Mouse (Mus musculus): ENCODE data around the gene Osbp2. TPM values are rescaled to one million over a fixed set of nuclear protein-coding genes. Genes with fewer than 3 reads are reported as not detected.

Osbp2 gene
- total RNA-seq, 2 experiments from 2014 or later: 72.7 to 75.4 TPM

GRCm38 (mm10) chr11:3764352-3764751, 99.4 kb downstream of the Osbp2 start:
- DNase-seq (ENCODE audit: low spot score in 2 of 2): no peak

GRCm38 (mm10) chr11:3761775-3762501, 101.8 kb downstream of the Osbp2 start:
- DNase-seq (ENCODE audit: low spot score in 2 of 2): no peak

GRCm38 (mm10) chr11:3761339-3761738, 102.4 kb downstream of the Osbp2 start:
- no peak for DNase-seq (ENCODE audit: low spot score in 2 of 2)

GRCm38 (mm10) chr11:3759433-3759832, 104.3 kb downstream of the Osbp2 start:
- DNase-seq (ENCODE audit: low spot score in 2 of 2): no peak

GRCm38 (mm10) chr11:3755341-3755740, 108.4 kb downstream of the Osbp2 start:
- DNase-seq (ENCODE audit: low spot score in 2 of 2): no peak

GRCm38 (mm10) chr11:3754685-3755084, 109.0 kb downstream of the Osbp2 start:
- no peak for DNase-seq (ENCODE audit: low spot score in 2 of 2)

GRCm38 (mm10) chr11:3753897-3754296, 109.8 kb downstream of the Osbp2 start:
- peak in 1 of 2 experiments; percentile 41 for DNase-seq (ENCODE audit: low spot score in 2 of 2)

- DNase-seq (ENCODE audit: low spot score in 2 of 2): no peak
Measured at GRCm38 (mm10) chr11:3752766-3753165, 110.9 kb downstream of the Osbp2 start.

- no peak for DNase-seq (ENCODE audit: low spot score in 2 of 2)
Measured at GRCm38 (mm10) chr11:3749831-3750230, 113.9 kb downstream of the Osbp2 start.

GRCm38 (mm10) chr11:3742449-3742848, 121.3 kb downstream of the Osbp2 start:
- DNase-seq (ENCODE audit: low spot score in 2 of 2): no peak

GRCm38 (mm10) chr11:3741183-3741582, 122.5 kb downstream of the Osbp2 start:
- no peak for DNase-seq (ENCODE audit: low spot score in 2 of 2)

- DNase-seq (ENCODE audit: low spot score in 2 of 2): no peak
Measured at GRCm38 (mm10) chr11:3738778-3739177, 124.9 kb downstream of the Osbp2 start.

GRCm38 (mm10) chr11:3735715-3736114, 128.0 kb downstream of the Osbp2 start:
- no peak for DNase-seq (ENCODE audit: low spot score in 2 of 2)

GRCm38 (mm10) chr11:3733933-3734636, 129.6 kb downstream of the Osbp2 start:
- no peak for DNase-seq (ENCODE audit: low spot score in 2 of 2)

GRCm38 (mm10) chr11:3731469-3731868, 132.2 kb downstream of the Osbp2 start:
- no peak for DNase-seq (ENCODE audit: low spot score in 2 of 2)

GRCm38 (mm10) chr11:3727438-3728105, 136.1 kb downstream of the Osbp2 start:
- no peak for DNase-seq (ENCODE audit: low spot score in 2 of 2)

GRCm38 (mm10) chr11:3725331-3726054, 138.2 kb downstream of the Osbp2 start:
- DNase-seq (ENCODE audit: low spot score in 2 of 2): peak in 1 of 2 experiments; percentile 60

GRCm38 (mm10) chr11:3724726-3725125, 139.0 kb downstream of the Osbp2 start:
- no peak for DNase-seq (ENCODE audit: low spot score in 2 of 2)

GRCm38 (mm10) chr11:3723910-3724309, 139.8 kb downstream of the Osbp2 start:
- DNase-seq (ENCODE audit: low spot score in 2 of 2): peak; percentile 37 to 62

GRCm38 (mm10) chr11:3722861-3723260, 140.8 kb downstream of the Osbp2 start:
- no peak for DNase-seq (ENCODE audit: low spot score in 2 of 2)

- DNase-seq (ENCODE audit: low spot score in 2 of 2): no peak
Measured at GRCm38 (mm10) chr11:3722036-3722435, 141.7 kb downstream of the Osbp2 start.
